Mouse (Mus musculus): Measurements from ENCODE around the gene Tagap1. TPM values are rescaled to one million over a fixed set of nuclear protein-coding genes. Genes with fewer than 3 reads are reported as not detected.
A peak's percentile ranks its signal among the peaks of the same experiment; 100 is the strongest.
"Not testable (repeated sequence)": the region's sequence is repeated elsewhere in the genome, so short reads cannot be mapped to it uniquely, and the experiment has no call there.

The Tagap1 gene
- polyA plus RNA-seq, 1 experiment from 2014 or later: 58.7 TPM

- not testable (repeated sequence) for H3K4me3 ChIP-seq (ENCODE audit: low read depth, low read length); ATAC-seq (ENCODE audit: insufficient read depth, low FRiP score, low TSS enrichment); H3K4me1 ChIP-seq (ENCODE audit: control insufficient read depth, insufficient read depth, low read length); DNase-seq (ENCODE audit: low spot score); H3K9me3 ChIP-seq (ENCODE audit: control insufficient read depth, low read length); H3K4me2 ChIP-seq (ENCODE audit: low read depth); H3K27ac ChIP-seq (ENCODE audit: low read depth, low read length); H3K27me3 ChIP-seq (ENCODE audit: control insufficient read depth, insufficient read depth, low read length); H3K36me3 ChIP-seq (ENCODE audit: control insufficient read depth, insufficient read depth, low read length); H3K9ac ChIP-seq (ENCODE audit: low read length)
- 90% methylated on average over 8 of the region's 8 CpGs for WGBS
Observed at GRCm38 (mm10) chr17:6996826-6997225, 35.9 kb upstream of the Tagap1 start.

DNA sequence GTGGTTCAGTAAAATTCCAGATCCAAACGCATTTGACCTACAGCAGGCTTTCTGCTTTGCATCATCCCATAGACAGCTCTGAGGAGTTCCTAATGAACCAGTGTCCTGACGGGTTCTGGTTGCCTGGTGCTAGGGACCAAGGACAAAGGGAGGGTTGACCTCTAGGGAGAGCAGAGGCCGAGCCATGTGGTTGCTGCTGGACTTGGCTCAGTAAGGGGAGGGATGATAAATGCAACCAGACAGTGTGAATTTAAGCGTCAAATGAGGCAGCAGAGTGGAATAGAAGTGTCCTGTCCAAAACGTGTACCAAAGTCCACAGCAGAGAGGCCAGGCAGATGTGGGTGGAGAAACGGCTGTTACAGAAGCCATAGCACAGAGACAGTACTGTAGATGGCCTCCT, 34.5 kb upstream of the Tagap1 start:
- not testable (repeated sequence) for H3K36me3 ChIP-seq (ENCODE audit: control insufficient read depth, insufficient read depth, low read length); H3K27me3 ChIP-seq (ENCODE audit: control insufficient read depth, insufficient read depth, low read length); H3K27ac ChIP-seq (ENCODE audit: low read depth, low read length); ATAC-seq (ENCODE audit: insufficient read depth, low FRiP score, low TSS enrichment); H3K4me2 ChIP-seq (ENCODE audit: low read depth); H3K4me1 ChIP-seq (ENCODE audit: control insufficient read depth, insufficient read depth, low read length); H3K4me3 ChIP-seq (ENCODE audit: low read depth, low read length); H3K9ac ChIP-seq (ENCODE audit: low read length); H3K9me3 ChIP-seq (ENCODE audit: control insufficient read depth, low read length); DNase-seq (ENCODE audit: low spot score)
- WGBS: no CpG with 5 or more reads among the region's 6 CpGs

GRCm38 (mm10) chr17:6986118-6986517, 25.2 kb upstream of the Tagap1 start:
- H3K4me3 ChIP-seq (ENCODE audit: low read depth, low read length); H3K4me1 ChIP-seq (ENCODE audit: control insufficient read depth, insufficient read depth, low read length); H3K36me3 ChIP-seq (ENCODE audit: control insufficient read depth, insufficient read depth, low read length); H3K9me3 ChIP-seq (ENCODE audit: control insufficient read depth, low read length); H3K27ac ChIP-seq (ENCODE audit: low read depth, low read length); ATAC-seq (ENCODE audit: insufficient read depth, low FRiP score, low TSS enrichment); H3K27me3 ChIP-seq (ENCODE audit: control insufficient read depth, insufficient read depth, low read length); H3K9ac ChIP-seq (ENCODE audit: low read length); H3K4me2 ChIP-seq (ENCODE audit: low read depth); DNase-seq (ENCODE audit: low spot score): not testable (repeated sequence)
- WGBS: 97% methylated on average over 1 of the region's 1 CpGs

GRCm38 (mm10) chr17:6980144-6980543, 19.2 kb upstream of the Tagap1 start:
- H3K4me1 ChIP-seq (ENCODE audit: control insufficient read depth, insufficient read depth, low read length); H3K27ac ChIP-seq (ENCODE audit: low read depth, low read length); H3K9ac ChIP-seq (ENCODE audit: low read length); H3K27me3 ChIP-seq (ENCODE audit: control insufficient read depth, insufficient read depth, low read length); DNase-seq (ENCODE audit: low spot score); H3K9me3 ChIP-seq (ENCODE audit: control insufficient read depth, low read length); H3K36me3 ChIP-seq (ENCODE audit: control insufficient read depth, insufficient read depth, low read length); ATAC-seq (ENCODE audit: insufficient read depth, low FRiP score, low TSS enrichment); H3K4me2 ChIP-seq (ENCODE audit: low read depth); H3K4me3 ChIP-seq (ENCODE audit: low read depth, low read length): not testable (repeated sequence)
- 94% methylated on average over 5 of the region's 8 CpGs for WGBS

DNA sequence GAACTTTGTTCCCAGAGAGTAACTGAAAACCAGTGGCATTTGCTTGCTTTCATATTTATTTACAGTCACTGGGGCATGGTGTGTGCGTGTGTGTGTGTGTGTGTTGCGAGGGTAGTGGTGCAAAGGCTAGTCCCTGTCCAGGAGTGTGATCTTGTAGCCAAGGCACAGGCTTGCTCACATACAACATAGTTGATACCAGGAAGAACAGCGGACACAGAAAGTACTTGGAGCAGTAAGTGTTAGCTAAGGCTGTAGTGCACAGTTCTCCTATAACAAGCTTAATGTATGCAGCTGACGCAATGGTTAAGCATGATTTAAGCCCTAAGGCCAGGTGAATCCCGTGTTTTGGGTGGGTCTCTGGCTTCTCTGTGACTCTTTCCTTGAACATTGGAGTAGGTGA, 18.4 kb upstream of the Tagap1 start:
- H3K27ac ChIP-seq (ENCODE audit: low read depth, low read length); H3K9ac ChIP-seq (ENCODE audit: low read length); H3K9me3 ChIP-seq (ENCODE audit: control insufficient read depth, low read length); DNase-seq (ENCODE audit: low spot score); H3K4me1 ChIP-seq (ENCODE audit: control insufficient read depth, insufficient read depth, low read length); H3K36me3 ChIP-seq (ENCODE audit: control insufficient read depth, insufficient read depth, low read length); H3K27me3 ChIP-seq (ENCODE audit: control insufficient read depth, insufficient read depth, low read length): not testable (repeated sequence)
- ATAC-seq (ENCODE audit: insufficient read depth, low FRiP score, low TSS enrichment): peak; percentile 10; the same call in 1 of the 2 replicates
- 35% methylated on average over 5 of the region's 5 CpGs for WGBS
- peak overlapping the region; percentile 41 for H3K4me3 ChIP-seq (ENCODE audit: low read depth, low read length)
- H3K4me2 ChIP-seq (ENCODE audit: low read depth): peak overlapping the region; percentile 44

DNA sequence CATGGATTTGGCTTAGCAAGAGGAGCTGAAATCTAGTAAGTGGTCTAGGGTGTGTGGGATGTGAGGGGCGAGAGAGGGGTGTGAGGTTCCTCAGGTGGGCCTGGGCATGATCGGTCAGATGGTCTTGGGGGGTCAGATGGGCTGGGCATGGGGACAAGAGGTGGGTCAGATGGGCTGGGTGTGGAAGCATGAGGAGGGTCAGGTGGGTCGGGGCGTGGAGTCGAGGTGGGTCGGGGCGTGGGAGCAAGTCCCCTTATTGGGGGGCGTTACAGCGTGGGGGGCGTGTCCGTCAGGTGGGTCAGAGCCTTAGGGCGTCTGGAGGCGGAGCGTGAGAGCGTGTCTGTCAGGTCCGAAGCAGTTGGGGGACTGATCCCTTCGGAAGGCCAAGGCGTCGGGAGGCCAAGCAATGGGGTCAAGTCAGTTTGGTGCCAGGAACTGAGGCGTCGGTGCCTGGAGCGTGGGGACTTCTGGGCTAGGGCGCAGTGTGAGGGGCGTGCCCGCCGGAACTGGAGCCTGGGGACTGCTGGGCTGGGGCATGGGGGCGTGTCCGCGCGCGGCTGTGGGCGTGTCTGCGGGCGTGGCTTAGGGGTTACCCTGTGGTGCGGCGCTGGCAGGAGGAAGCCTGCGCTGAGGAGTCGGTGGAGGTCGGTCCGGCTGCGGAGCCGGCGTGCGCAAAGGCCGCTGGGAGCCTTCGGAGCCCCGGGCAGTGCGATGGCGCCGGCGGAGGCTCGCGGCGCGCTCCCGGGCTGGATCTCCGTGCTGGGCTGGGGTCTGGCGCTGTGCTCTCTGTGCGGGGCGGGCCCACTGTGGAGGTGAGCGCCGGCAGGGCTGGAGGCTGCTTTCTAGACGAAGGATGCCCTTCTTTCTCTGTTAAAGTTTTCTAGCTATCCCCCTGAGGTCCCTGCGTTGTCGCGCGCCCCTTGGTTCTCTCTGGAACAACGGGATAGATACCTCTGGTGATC, 17.6 kb upstream of the Tagap1 start, which contains the start of gene Gm49721:
Gm49721 (plus strand) TSS at position 618 of the 962 bp plus-strand sequence.
- WGBS: 0% methylated on average over 37 of the region's 68 CpGs
- Histone ChIP-seq H3K4me3 (ENCODE audit: low read depth, low read length) (peak within 1 kb of the TSS; percentile 41), H3K4me2 (ENCODE audit: low read depth) (peak within 1 kb of the TSS; percentile 44), H3K9ac (ENCODE audit: low read length) (peak within 1 kb of the TSS; percentile 55)
- not testable (repeated sequence) for H3K27me3 ChIP-seq (ENCODE audit: control insufficient read depth, insufficient read depth, low read length); H3K4me1 ChIP-seq (ENCODE audit: control insufficient read depth, insufficient read depth, low read length); H3K36me3 ChIP-seq (ENCODE audit: control insufficient read depth, insufficient read depth, low read length); H3K9me3 ChIP-seq (ENCODE audit: control insufficient read depth, low read length); H3K27ac ChIP-seq (ENCODE audit: low read depth, low read length)
- ATAC-seq (ENCODE audit: insufficient read depth, low FRiP score, low TSS enrichment) (peak; percentile 99), DNase-seq (ENCODE audit: low spot score) (peak; percentile 47)

- not testable (repeated sequence) for H3K27ac ChIP-seq (ENCODE audit: low read depth, low read length); H3K4me2 ChIP-seq (ENCODE audit: low read depth); ATAC-seq (ENCODE audit: insufficient read depth, low FRiP score, low TSS enrichment); H3K9ac ChIP-seq (ENCODE audit: low read length); H3K27me3 ChIP-seq (ENCODE audit: control insufficient read depth, insufficient read depth, low read length); DNase-seq (ENCODE audit: low spot score); H3K4me3 ChIP-seq (ENCODE audit: low read depth, low read length); H3K9me3 ChIP-seq (ENCODE audit: control insufficient read depth, low read length); H3K4me1 ChIP-seq (ENCODE audit: control insufficient read depth, insufficient read depth, low read length); H3K36me3 ChIP-seq (ENCODE audit: control insufficient read depth, insufficient read depth, low read length)
- WGBS: 71% methylated on average over 3 of the region's 3 CpGs
Observed at GRCm38 (mm10) chr17:6974985-6975384, 14.0 kb upstream of the Tagap1 start.

- not testable (repeated sequence) for H3K4me3 ChIP-seq (ENCODE audit: low read depth, low read length); H3K9me3 ChIP-seq (ENCODE audit: control insufficient read depth, low read length); DNase-seq (ENCODE audit: low spot score); H3K4me2 ChIP-seq (ENCODE audit: low read depth); ATAC-seq (ENCODE audit: insufficient read depth, low FRiP score, low TSS enrichment); H3K27me3 ChIP-seq (ENCODE audit: control insufficient read depth, insufficient read depth, low read length); H3K36me3 ChIP-seq (ENCODE audit: control insufficient read depth, insufficient read depth, low read length); H3K9ac ChIP-seq (ENCODE audit: low read length); H3K4me1 ChIP-seq (ENCODE audit: control insufficient read depth, insufficient read depth, low read length); H3K27ac ChIP-seq (ENCODE audit: low read depth, low read length)
- WGBS: 59% methylated on average over 3 of the region's 4 CpGs
Observed at GRCm38 (mm10) chr17:6972836-6973396, 12.0 kb upstream of the Tagap1 start.

DNA sequence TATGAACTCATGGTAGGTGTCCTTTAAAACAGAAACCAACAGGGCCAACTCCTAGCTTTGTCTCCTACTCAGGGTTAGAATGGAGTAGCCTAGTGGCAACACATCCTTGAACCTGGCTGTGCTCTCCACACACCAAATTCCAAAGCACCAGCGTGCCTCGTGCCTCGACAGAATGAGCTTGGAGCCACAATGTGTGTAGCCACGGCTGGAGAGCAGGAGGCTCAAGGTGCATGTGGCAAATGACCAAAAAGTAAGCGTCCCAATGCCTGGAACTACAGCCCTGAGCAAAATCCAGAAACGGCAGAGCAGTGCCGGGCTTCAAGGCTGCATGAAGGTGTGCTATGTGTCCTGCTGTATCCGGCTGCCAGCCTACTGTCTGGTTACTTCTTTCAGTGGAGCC, 10.3 kb upstream of the Tagap1 start:
- H3K4me3 ChIP-seq (ENCODE audit: low read depth, low read length); H3K27me3 ChIP-seq (ENCODE audit: control insufficient read depth, insufficient read depth, low read length); H3K4me2 ChIP-seq (ENCODE audit: low read depth); H3K4me1 ChIP-seq (ENCODE audit: control insufficient read depth, insufficient read depth, low read length); H3K9me3 ChIP-seq (ENCODE audit: control insufficient read depth, low read length); H3K36me3 ChIP-seq (ENCODE audit: control insufficient read depth, insufficient read depth, low read length); ATAC-seq (ENCODE audit: insufficient read depth, low FRiP score, low TSS enrichment); DNase-seq (ENCODE audit: low spot score); H3K27ac ChIP-seq (ENCODE audit: low read depth, low read length); H3K9ac ChIP-seq (ENCODE audit: low read length): not testable (repeated sequence)
- WGBS: 87% methylated on average over 8 of the region's 8 CpGs

Data from neural tube, embryonic 11.5 days (tissue).